Mouse (Mus musculus): ENCODE measurements around the gene Acadm.

GRCm38 (mm10) chr3:153948176-153948575 is 3.7 kb upstream of the Acadm start:
- TF ChIP-seq CTCF (conservative IDR thresholded peaks at IDR 0.05; ENCODE audit: insufficient read depth, insufficient read length, low read depth, low read length) (no peak), POLR2A (IDR thresholded peaks at IDR 0.05; ENCODE audit: low read depth, low read length) (no peak)

Measured in kidney, adult 2 months (tissue).